Mouse (Mus musculus) heart, adult 8-10 months (tissue): Measurements from ENCODE around the gene Cdc26. TPM values are rescaled to one million over a fixed set of nuclear protein-coding genes. Genes with fewer than 3 reads are reported as not detected.

Experiments used
- DNase-seq: peaks from one replicate; pipeline ENCODE4 v3.0.0; 2022; ENCODE audit warnings: low spot score
- total RNA-seq, 4 experiments: library from RNA; stranded (reverse); gene quantifications; 2 replicates each; pipeline ENCODE4 v1.2.4; 2022

Gene Cdc26
- total RNA-seq, 4 experiments from 2014 or later, result 43.2 to 50.7 (median 47.0) TPM

DNA sequence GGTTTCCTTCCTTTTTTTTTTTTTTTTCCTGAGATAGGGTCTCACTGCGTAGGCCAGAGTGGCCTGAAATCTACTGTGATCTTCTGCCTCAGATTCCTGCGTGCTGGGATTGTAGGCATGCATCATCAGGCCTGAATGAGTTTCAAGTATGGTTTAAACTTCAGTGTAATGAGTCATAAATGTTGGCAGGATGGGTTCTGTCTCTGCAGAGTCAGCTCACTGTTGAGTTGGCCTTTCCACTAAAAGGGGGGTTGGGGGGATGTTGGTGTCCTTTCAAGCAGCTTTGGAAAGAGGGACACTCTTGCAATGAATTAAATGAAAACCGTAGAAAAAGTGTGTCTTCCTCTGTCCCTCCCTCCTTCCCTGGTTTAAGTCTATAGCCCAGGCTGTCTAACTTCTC is 9.5 kb downstream of the Cdc26 start:
- DNase-seq, result peak; percentile 24

DNA sequence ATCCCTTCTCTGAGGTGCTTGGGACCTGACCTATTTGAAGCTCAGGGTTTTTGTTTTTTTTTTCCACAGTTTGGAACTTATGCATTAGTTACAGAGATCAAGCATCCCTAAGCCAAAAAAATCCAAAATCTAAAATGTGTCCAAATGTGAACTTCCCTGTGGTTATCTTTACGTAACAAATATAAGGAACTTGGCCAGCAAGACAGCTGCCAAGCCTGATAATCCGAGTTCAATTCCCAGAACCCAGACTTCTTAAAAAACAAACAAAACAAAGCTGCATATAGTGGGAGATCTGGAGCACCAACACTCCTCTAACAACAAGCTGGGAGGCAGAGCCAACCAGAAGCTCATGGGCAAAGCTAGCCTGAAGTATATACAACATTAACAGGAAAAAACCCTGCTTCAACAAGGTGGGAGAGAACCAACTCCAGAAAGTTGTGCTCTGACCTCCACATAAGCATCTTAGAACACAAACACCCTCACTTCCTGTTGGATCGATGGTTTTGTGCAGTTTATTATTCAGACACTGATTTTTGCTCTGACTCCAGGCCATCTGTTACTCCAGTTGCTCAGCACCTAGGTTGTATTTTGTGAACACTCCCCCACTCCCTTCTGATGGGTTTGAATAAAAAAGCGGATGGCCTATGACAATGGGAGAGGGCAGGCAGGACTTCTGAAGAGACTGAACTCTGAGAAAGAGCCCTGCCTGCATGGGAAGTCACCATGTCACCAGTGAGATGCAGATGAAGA is 10.7 kb downstream of the Cdc26 start:
- DNase-seq, result no peak

DNA sequence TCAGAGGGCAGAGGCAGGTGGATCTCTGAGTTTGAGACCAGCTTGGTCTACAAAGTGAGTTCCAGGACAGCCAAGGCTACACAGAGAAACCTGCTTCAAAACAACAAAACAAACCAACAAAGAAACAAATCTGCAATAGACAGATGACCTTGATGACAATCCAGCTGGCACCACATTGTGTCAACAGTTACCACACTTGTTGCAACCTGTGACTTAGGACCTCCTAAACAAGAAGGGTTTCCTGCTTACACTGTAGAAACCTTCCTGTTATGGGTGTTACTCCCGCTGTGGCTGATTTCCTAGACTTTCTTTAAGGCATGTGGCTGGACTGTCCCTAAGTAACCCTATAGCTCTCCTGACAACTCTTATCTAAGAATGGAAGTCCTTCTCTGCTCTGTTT is 12.6 kb downstream of the Cdc26 start:
- no peak for DNase-seq

DNA sequence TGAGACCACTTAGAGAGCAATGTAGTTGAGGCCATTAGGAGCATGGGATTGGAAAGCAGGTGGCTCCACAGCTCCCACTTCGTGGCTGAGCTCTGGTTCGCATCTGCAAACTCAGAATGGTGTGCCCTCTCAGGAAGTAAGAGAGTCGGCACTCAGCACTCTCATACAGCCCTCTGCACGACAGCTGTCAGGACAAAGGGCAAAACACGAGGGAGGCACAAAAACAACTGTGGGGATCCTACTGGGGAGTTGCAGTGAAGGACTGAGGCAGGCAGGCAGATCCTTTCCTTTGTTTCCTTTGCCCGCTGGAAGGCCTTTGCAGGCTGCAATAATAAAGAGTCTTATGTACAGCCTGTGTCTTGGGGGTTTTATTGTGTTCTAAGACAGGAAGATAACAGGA is 15.0 kb downstream of the Cdc26 start:
- DNase-seq, result no peak

DNA sequence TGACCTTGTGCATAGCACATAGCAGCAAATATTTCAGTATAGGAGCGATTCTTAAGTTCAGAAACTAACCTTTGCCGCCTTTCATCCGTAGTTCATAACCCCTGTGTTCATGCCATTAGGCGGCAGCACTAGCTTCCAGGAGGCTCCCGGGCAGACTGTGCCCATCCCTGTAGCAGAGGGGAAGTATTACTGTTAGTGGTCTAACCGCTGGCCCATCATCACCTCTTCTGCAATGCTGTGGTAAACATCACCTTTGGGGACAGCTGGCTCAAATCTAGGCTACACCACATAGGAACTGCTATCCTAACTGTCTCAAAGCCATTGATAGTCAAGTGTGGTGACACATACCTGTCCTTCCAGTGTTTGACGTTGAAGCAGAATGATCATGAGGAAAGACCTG is 16.6 kb downstream of the Cdc26 start:
- DNase-seq, result no peak

DNA sequence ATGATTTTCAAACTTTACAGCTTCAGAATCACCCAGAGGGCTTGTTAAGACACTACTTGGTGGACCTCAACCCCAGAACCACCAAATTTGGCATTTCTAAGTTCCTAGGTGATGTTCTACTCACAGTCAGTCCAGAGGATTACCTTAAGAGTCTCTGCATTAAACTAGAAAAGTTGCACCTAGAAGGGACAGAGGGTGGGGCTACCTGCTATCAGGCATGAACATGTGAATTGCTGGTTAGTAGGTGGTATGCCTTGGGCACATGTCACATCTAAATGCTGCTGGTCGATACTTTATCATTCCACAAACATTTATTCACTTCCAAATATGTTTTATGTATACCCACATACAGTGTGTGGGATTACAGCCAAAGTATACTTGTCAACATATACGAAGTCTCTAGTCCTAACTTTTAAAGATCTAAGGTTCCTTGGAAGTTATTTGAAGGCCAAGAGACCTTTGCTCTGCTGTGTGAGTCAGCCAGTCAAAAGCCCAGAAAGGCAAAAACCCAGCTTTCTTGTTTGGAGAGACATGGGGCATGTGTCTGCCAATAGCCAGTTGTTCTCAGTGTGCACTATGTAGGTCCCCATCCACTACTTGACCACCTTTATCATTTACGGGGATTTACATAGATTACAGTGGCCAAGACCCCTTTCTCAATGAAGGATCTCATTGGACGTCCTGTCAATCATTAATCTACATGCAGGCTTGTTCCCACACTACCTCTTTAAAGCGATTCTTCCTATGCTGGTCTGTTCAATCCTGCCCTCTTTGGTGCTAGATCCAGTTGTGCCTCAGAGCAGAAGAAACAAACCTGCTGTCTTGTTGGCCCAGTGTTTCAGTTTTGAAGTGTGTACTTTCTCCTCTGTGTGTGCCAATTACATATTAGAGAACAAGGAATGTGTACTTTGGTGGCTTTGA is 18.6 kb downstream of the Cdc26 start:
- DNase-seq, result no peak

DNA sequence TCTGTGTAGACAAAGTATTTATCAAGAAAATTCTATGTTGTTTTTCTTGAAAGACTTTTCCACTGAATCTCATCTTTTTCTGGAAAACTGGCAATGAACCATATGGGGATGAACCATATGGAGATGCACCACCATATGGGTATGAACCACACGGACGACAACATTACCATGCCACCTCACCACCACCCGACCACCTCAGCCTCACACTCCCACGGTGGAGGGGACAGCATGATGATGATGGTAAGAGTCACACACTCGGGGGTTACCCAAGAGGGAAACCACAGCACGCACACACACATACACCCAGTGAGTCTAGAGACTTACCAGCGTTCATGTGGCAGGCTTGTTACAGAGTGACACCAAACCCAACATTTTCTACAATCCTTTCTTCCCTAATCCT is 23.0 kb downstream of the Cdc26 start:
- no peak for DNase-seq

DNA sequence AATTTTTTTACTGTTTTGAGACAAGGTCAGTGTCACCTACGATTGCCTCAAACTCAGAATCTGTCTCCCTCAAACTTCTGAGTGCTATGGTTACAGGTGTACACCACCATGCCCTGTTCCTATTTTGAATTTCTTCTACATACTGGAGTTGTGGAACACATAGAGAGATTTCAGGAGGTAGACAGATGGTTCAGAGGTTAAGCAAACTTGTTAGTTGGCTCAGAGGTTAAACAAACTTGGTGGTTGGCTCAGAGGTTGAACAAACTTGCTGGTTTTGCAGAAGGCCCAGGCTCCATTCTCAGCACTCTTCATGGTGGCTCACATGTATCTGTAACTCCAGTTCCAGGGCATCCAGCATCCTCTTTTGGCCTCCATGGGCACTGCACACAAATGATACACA is 24.3 kb downstream of the Cdc26 start:
- no peak for DNase-seq

DNA sequence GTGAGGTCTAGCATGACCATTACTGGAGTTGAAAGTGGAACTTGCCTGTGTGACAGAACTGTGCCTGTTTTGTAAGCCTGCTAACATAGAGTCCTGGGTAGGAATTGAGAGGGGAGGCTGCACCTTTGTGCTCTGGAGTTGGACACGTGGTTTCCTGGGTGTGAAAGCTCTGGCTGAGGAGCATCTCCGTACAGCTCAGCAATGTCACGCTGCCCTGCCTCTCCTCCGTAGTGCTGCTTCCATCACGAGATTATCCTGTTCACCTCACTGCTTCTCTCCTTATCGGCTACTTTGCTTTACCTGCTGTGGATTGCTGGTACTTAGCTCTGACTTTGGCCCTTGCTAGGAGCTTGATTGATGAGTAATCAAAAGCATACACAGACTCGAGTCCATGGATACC is 24.7 kb downstream of the Cdc26 start:
- no peak for DNase-seq

DNA sequence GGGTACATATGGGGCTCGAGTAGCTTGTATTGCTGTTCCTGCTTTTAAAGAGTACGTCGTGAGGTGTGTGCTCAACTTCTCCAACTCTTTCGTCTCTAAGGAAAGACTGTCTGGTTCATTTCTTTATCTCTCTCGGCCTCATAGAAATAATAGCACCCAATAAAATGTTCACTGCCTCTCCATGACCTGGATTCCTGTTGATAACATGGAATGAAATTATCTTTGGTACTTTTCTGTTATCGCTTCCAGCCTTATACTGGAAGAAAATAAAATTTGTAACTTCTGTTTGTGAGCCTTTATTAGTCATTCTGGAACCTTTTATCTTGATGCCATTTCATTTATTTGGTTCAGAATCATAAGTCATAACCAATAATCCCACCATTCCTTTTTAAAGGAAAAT is 25.2 kb downstream of the Cdc26 start:
- DNase-seq, result no peak

DNA sequence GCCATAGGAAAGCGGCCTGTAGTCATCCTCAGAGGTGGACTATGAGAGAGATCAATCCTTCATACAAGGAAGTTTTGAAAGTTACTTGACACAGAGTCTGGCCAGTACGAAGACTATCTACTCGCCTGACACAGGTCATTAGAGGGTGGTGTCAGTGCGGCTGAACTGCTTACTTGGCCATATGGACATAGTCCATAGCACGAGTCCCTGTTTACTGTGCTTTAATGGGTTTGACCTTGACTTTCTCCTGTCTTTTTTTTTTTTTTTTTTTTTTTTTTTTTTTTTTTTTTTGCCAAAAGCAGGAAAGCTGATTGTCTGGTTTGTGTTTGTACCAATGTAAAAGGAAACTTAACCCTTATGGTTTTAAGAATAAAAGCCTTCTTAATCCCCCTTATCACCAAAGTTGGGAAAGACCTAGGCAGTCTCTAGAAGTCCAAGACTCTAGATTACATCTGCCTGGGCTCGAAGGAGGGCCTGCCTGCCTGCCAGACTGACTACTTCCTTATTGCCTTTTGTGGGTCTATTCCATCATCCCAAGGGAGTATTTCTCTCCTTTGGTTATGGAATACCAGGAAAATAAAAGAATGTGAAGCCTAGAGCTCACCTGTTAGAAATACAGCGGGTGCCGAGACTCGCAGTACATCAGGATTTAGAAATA is 28.6 kb downstream of the Cdc26 start:
- DNase-seq, result no peak

DNA sequence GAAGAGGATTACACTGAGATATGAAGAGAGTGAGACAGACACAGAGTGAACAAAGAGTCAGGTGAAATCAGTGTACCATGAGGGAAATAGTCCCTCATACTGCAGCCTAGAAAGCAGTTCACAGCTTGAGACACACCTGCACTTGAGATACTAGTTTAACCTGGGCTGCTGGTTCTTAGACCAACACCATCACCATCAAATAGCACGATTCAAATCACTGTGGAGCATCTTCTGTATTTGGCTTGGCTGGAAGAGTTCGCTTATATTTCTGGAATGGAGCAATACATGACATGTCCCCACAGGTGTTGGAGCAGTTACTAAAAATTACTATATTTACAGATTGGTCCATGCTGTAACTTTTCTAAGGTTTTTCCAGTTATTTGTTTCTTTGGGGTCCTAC is 32.3 kb downstream of the Cdc26 start:
- DNase-seq, result no peak

DNA sequence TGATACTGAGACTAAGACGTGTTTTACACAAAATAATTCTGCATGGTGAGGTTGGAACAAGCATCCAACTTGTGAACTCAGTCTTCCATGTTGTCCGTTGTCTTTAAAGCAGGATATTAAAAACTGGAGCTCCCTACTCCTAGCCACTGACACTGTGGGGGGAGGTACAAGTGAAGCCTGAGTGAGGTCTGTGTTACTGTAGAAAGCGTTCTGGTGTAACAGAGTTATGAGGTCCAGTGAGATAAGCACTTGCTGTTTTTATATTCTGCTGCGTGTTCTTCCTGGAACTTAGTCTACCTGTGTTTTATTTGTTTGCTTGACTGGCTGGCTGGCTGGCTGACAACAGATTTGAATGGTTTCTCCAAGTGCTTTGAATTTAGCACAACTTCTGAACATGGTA is 34.1 kb downstream of the Cdc26 start:
- no peak for DNase-seq

DNA sequence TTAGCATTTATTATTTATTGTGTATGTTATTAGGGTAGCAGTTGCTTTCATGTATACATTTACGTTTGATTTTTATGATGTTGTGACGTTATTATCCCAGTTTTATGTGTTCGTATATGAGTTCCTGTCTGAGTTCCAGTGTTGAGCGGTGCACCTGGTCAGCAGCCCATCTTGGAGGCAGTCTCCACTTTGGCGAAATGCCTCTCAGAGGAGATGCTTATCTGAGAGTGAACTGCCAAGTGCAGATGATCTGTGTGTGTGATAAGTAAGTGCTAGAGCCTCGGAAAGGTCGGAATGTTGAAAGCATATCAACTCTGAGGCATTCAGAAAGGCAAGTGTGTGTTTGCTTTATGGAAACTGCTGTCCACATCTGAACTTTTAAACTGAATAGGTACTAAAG is 34.8 kb downstream of the Cdc26 start:
- DNase-seq, result no peak

DNA sequence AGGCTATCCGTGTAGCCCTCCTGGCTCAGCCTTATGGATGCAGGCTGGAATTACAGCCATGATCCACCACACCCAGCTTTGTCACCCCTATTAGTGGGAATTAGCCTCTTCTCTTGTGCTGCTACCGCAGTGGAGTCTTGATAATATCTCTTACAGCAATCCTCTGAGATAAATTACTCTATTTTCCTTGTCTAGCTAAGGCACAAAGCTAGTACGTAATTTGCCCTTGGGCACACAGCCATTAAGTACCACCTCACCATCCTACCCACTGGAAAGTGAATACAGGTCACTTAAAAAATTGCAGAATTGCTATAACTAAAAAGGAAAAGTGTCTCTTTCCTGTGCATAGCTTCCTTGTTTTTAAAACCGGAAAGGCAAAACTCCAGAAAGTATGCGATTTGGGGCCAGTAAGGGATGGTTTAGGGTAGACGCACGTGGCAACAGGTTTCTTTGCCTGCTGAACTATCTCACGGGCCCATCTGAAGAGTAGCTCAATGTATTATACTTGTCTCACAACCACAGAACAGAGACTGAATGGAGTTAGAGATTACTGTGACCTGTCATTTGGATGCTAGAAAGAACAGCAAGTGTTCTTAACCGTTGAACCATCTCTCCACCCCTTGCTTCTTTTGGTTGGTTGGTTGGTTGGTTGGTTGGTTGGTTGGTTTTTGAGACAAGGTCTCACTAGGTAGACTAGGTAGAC is 35.5 kb downstream of the Cdc26 start:
- DNase-seq, result no peak

DNA sequence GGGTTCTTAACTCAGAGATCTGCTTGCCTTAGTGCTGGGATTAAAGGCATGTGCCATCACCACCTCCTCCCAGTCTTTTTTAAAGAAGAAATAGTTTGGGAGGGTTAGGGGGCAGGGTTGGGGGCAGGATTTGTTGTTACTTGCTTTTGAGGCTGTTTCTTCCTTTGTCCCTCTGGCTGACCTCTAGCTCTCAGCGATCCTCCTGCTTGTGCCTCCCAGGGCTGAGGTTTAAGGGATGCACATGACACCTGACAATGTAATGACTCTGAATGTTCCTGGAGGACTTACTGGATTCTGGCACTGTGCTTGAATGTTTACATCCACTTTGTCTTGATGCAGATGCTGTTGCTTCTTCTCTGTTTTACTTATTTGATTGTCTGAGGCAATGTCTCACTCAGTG is 36.0 kb downstream of the Cdc26 start:
- no peak for DNase-seq

DNA sequence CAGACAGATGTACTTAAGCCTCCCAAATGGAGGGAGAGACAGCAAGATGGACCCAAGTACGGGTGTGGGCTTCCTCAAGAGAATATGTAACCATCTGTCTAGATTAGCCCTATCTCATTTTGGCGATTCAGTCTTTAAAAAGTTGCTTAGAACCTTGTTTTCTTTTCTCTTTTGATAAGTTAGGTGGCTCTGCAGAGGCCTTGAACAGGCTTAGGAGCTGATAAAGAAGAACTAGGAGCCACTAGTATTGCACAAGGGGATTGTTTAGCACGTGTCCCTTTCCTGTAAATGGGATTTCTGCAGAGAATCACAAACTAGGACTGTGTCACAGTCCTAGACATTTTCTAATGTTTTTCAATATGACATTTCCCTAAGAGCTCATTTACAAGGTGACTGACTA is 39.4 kb downstream of the Cdc26 start:
- no peak for DNase-seq

DNA sequence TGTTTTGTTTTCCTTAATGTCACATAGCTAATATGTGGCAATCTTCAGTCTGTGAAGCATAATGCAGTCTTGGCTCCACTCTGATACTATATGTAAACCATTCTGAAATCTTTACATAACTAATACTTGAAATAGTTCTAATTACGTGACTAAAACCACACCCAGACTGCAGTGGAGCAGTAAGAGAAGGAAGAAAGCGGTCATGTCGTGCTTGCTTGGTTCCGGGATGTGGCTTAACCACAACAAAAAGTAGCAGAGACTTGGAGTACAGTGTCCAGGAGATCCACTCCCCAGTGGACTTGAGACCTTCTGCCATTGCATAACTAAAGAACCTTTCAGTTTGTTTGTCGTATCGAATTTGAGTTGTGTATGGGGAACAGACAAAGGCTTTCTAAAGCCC is 40.9 kb downstream of the Cdc26 start:
- DNase-seq, result no peak

DNA sequence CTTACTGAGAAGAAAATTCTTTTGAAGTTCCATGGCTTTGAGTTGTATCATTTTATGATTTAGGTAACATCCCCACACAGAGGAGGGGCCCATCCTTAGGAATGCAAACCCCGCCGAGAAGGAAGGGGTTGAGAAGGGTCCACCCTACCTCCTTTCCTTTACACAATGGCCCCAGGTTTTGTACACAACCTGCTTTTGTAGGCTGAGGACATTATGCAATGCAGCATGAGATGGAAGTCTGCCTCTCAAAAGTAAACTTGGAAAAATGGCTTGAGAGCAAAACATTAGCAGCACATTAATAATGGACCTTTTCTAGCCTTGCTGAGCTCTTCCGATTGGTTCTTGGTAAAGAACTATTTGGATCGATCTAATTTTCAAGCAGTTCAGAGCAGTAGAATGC is 42.2 kb downstream of the Cdc26 start:
- no peak for DNase-seq

DNA sequence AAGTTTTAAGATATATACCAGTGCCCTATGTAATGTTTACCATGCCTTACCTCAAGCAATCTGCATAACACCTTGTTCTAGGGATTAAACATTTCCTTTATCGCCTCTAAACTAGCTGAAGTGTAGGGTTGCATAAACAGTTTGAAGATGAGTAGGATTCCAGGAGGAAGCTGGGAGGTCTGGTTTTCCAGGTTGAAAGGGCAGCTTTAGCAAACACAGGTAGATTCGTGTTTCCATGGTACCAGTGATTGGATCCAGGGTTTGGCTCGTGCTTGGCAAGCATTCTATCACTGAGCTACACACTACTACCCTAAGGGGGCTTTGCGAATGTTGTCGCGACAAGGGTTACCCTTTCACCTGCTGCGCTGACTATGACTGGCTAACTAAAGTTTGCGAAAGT is 44.1 kb downstream of the Cdc26 start:
- DNase-seq, result no peak

DNA sequence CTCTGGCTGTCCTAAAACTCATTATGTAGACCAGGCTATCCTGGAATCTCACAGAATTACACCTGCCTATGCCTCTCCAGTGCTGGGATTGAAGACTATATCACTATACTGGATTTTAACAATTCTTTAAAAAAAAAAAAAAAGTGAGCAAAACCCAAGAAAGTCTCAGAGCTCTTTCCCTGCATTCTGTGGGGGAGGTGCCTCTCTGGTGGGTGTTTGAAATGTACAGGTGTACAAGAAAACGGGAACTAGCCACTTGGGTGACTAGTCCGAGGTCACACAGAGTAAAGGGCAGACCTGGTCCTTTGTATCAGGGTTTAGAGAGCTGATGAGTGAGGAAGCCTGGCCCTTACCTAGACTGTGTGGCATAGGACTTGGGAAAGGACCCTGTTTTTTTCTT is 46.0 kb downstream of the Cdc26 start:
- DNase-seq, result no peak

DNA sequence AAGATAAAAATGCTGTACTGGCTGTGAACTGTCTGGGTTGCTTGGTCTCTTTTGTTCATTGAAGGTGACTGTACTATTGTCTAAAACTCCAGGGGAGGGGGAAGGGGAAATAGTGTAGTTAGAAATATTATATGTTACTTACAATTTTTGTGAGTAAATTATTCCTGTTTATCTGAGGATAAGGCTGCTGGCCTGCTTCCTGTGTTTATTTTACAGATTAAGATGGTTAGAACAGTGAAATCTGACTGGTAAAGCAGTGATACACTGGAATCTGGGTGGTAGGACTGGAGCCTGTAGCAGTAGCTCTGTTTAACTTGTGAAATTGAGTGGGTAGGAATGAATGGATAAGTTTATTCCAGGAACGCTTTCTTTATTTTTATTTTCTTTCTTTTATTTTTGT is 46.4 kb downstream of the Cdc26 start:
- DNase-seq, result no peak
